Mouse (Mus musculus): ENCODE data around the gene Get4.

Gene Get4

GRCm38 (mm10) chr5:139243384-139243783 is 8.7 kb upstream of the Get4 start:
- no peak for DNase-seq

- DNase-seq, result no peak
Measured at GRCm38 (mm10) chr5:139247767-139248166, 4.4 kb upstream of the Get4 start.

GRCm38 (mm10) chr5:139248846-139249245 is 3.3 kb upstream of the Get4 start:
- DNase-seq, result no peak

GRCm38 (mm10) chr5:139251279-139251678 is 845 bp upstream of the Get4 start:
- no peak for DNase-seq

GRCm38 (mm10) chr5:139251736-139252080 is 416 bp upstream of the Get4 start:
- no peak for DNase-seq

- no peak for DNase-seq
Measured at GRCm38 (mm10) chr5:139252910-139253245, 754 bp downstream of the Get4 start.

- DNase-seq, result no peak
Measured at GRCm38 (mm10) chr5:139253301-139253741, 1.2 kb downstream of the Get4 start.

- DNase-seq, result no peak
Measured at GRCm38 (mm10) chr5:139254938-139255337, 2.8 kb downstream of the Get4 start.

- DNase-seq, result no peak
Measured at GRCm38 (mm10) chr5:139255777-139256176, 3.7 kb downstream of the Get4 start.

GRCm38 (mm10) chr5:139256211-139256765 is 4.2 kb downstream of the Get4 start:
- no peak for DNase-seq

GRCm38 (mm10) chr5:139257265-139257664 is 5.1 kb downstream of the Get4 start:
- no peak for DNase-seq

GRCm38 (mm10) chr5:139257818-139258217 is 5.7 kb downstream of the Get4 start:
- no peak for DNase-seq

- no peak for DNase-seq
Measured at GRCm38 (mm10) chr5:139258371-139259035, 6.4 kb downstream of the Get4 start.

GRCm38 (mm10) chr5:139259853-139260252 is 7.7 kb downstream of the Get4 start:
- no peak for DNase-seq

- no peak for DNase-seq
Measured at GRCm38 (mm10) chr5:139261403-139261802, 9.3 kb downstream of the Get4 start.

- DNase-seq, result no peak
Measured at GRCm38 (mm10) chr5:139267661-139268060, 15.5 kb downstream of the Get4 start.

- no peak for DNase-seq
Measured at GRCm38 (mm10) chr5:139270806-139271521, 18.8 kb downstream of the Get4 start.

GRCm38 (mm10) chr5:139271994-139272554 is 19.9 kb downstream of the Get4 start:
- no peak for DNase-seq

GRCm38 (mm10) chr5:139277287-139277686 is 25.2 kb downstream of the Get4 start:
- no peak for DNase-seq

GRCm38 (mm10) chr5:139281373-139282112 is 29.4 kb downstream of the Get4 start:
- no peak for DNase-seq

GRCm38 (mm10) chr5:139282191-139282590 is 30.1 kb downstream of the Get4 start:
- peak; percentile 64 to 73 for DNase-seq

GRCm38 (mm10) chr5:139283460-139284180 is 31.5 kb downstream of the Get4 start:
- no peak for DNase-seq
